Mouse (Mus musculus): Measurements from ENCODE around the gene Efna3. TPM values are rescaled to one million over a fixed set of nuclear protein-coding genes. Genes with fewer than 3 reads are reported as not detected.
A peak's percentile ranks its signal among the peaks of the same experiment; 100 is the strongest.

The Efna3 gene
- polyA plus RNA-seq, 1 experiment: 17.2 TPM

GRCm38 (mm10) chr3:89315930-89316831 lies 6.6 kb downstream of the Efna3 start:
- peaks cover 10% of the 10 kb centered on the region for H3K27me3 ChIP-seq (ENCODE audit: control insufficient read depth, insufficient read depth, low read length, poor library complexity, severe bottlenecking)
- H3K27ac ChIP-seq (ENCODE audit: insufficient read depth, low read length): no peak overlapping the region
- TF ChIP-seq CTCF (IDR thresholded peaks at IDR 0.05; ENCODE audit: low read depth, low read length): no peak
- TF ChIP-seq POLR2A (IDR thresholded peaks at IDR 0.05; ENCODE audit: insufficient read depth, low read length): no peak
- no peak for TF ChIP-seq EP300 (IDR thresholded peaks at IDR 0.05; ENCODE audit: insufficient read depth, low read depth, low read length)
- H3K4me3 ChIP-seq (ENCODE audit: low read depth, low read length): peak overlapping the region; percentile 24
- no peaks in the 10 kb centered on the region for H3K36me3 ChIP-seq (ENCODE audit: control insufficient read depth, insufficient read depth, low read length, poor library complexity, severe bottlenecking)
- H3K4me1 ChIP-seq (ENCODE audit: control insufficient read depth, insufficient read depth, low read length): no peaks in the 10 kb centered on the region
- H3K9me3 ChIP-seq (replicated peaks; ENCODE audit: control insufficient read depth, insufficient read depth, low read length, poor library complexity, severe bottlenecking): no peaks in the 10 kb centered on the region
- H3K9ac ChIP-seq (ENCODE audit: low read depth, poor library complexity, severe bottlenecking): peak overlapping the region; percentile 53; the same call in 1 of the 2 replicates

GRCm38 (mm10) chr3:89315195-89315929 lies 7.4 kb downstream of the Efna3 start:
- Histone ChIP-seq H3K9ac (ENCODE audit: low read depth, poor library complexity, severe bottlenecking) (peak overlapping the region; percentile 53), H3K4me3 (ENCODE audit: low read depth, low read length) (peak overlapping the region; percentile 71), H3K9me3 (replicated peaks; ENCODE audit: control insufficient read depth, insufficient read depth, low read length, poor library complexity, severe bottlenecking) (no peaks in the 10 kb centered on the region), H3K36me3 (ENCODE audit: control insufficient read depth, insufficient read depth, low read length, poor library complexity, severe bottlenecking) (no peaks in the 10 kb centered on the region), H3K4me1 (ENCODE audit: control insufficient read depth, insufficient read depth, low read length) (no peaks in the 10 kb centered on the region), H3K27me3 (ENCODE audit: control insufficient read depth, insufficient read depth, low read length, poor library complexity, severe bottlenecking) (peaks cover 7% of the 10 kb centered on the region), H3K27ac (ENCODE audit: insufficient read depth, low read length) (no peak overlapping the region)
- TF ChIP-seq CTCF (IDR thresholded peaks at IDR 0.05; ENCODE audit: low read depth, low read length) (no peak), EP300 (IDR thresholded peaks at IDR 0.05; ENCODE audit: insufficient read depth, low read depth, low read length) (no peak), POLR2A (IDR thresholded peaks at IDR 0.05; ENCODE audit: insufficient read depth, low read length) (no peak)

GRCm38 (mm10) chr3:89314791-89315190 lies 8.0 kb downstream of the Efna3 start:
- no peak overlapping the region for H3K27ac ChIP-seq (ENCODE audit: insufficient read depth, low read length)
- no peaks in the 10 kb centered on the region for H3K9me3 ChIP-seq (replicated peaks; ENCODE audit: control insufficient read depth, insufficient read depth, low read length, poor library complexity, severe bottlenecking)
- TF ChIP-seq POLR2A (IDR thresholded peaks at IDR 0.05; ENCODE audit: insufficient read depth, low read length) (no peak), CTCF (IDR thresholded peaks at IDR 0.05; ENCODE audit: low read depth, low read length) (no peak), EP300 (IDR thresholded peaks at IDR 0.05; ENCODE audit: insufficient read depth, low read depth, low read length) (no peak)
- H3K4me3 ChIP-seq (ENCODE audit: low read depth, low read length): peak overlapping the region; percentile 71
- no peaks in the 10 kb centered on the region for H3K4me1 ChIP-seq (ENCODE audit: control insufficient read depth, insufficient read depth, low read length)
- peak overlapping the region; percentile 53; the same call in 1 of the 2 replicates for H3K9ac ChIP-seq (ENCODE audit: low read depth, poor library complexity, severe bottlenecking)
- H3K27me3 ChIP-seq (ENCODE audit: control insufficient read depth, insufficient read depth, low read length, poor library complexity, severe bottlenecking): peaks cover 4% of the 10 kb centered on the region
- H3K36me3 ChIP-seq (ENCODE audit: control insufficient read depth, insufficient read depth, low read length, poor library complexity, severe bottlenecking): no peaks in the 10 kb centered on the region

GRCm38 (mm10) chr3:89314340-89314739 lies 8.4 kb downstream of the Efna3 start:
- Histone ChIP-seq H3K9ac (ENCODE audit: low read depth, poor library complexity, severe bottlenecking) (0 out of 2 replicates have a peak overlapping the region, but pooled peaks have one; percentile 53), H3K27me3 (ENCODE audit: control insufficient read depth, insufficient read depth, low read length, poor library complexity, severe bottlenecking) (no peaks in the 10 kb centered on the region; the same call in none of the 2 replicates), H3K36me3 (ENCODE audit: control insufficient read depth, insufficient read depth, low read length, poor library complexity, severe bottlenecking) (no peaks in the 10 kb centered on the region), H3K4me1 (ENCODE audit: control insufficient read depth, insufficient read depth, low read length) (no peaks in the 10 kb centered on the region), H3K27ac (ENCODE audit: insufficient read depth, low read length) (0 out of 2 replicates have a peak overlapping the region, but pooled peaks have one; percentile 42), H3K4me3 (ENCODE audit: low read depth, low read length) (no peak overlapping the region), H3K9me3 (replicated peaks; ENCODE audit: control insufficient read depth, insufficient read depth, low read length, poor library complexity, severe bottlenecking) (no peaks in the 10 kb centered on the region)
- TF ChIP-seq EP300 (IDR thresholded peaks at IDR 0.05; ENCODE audit: insufficient read depth, low read depth, low read length) (no peak), CTCF (IDR thresholded peaks at IDR 0.05; ENCODE audit: low read depth, low read length) (no peak), POLR2A (IDR thresholded peaks at IDR 0.05; ENCODE audit: insufficient read depth, low read length) (no peak)

GRCm38 (mm10) chr3:89308089-89308488 lies 14.7 kb downstream of the Efna3 start:
- TF ChIP-seq CTCF (IDR thresholded peaks at IDR 0.05; ENCODE audit: low read depth, low read length) (peak; percentile 84), POLR2A (IDR thresholded peaks at IDR 0.05; ENCODE audit: insufficient read depth, low read length) (no peak)
- H3K4me3 ChIP-seq (ENCODE audit: low read depth, low read length): no peak overlapping the region
- H3K4me1 ChIP-seq (ENCODE audit: control insufficient read depth, insufficient read depth, low read length): no peaks in the 10 kb centered on the region
- no peaks in the 10 kb centered on the region for H3K9me3 ChIP-seq (replicated peaks; ENCODE audit: control insufficient read depth, insufficient read depth, low read length, poor library complexity, severe bottlenecking)
- no peaks in the 10 kb centered on the region for H3K27me3 ChIP-seq (ENCODE audit: control insufficient read depth, insufficient read depth, low read length, poor library complexity, severe bottlenecking)
- no peak overlapping the region for H3K27ac ChIP-seq (ENCODE audit: insufficient read depth, low read length)
- no peaks in the 10 kb centered on the region for H3K36me3 ChIP-seq (ENCODE audit: control insufficient read depth, insufficient read depth, low read length, poor library complexity, severe bottlenecking)
- no peak overlapping the region for H3K9ac ChIP-seq (ENCODE audit: low read depth, poor library complexity, severe bottlenecking)

Measured in ES-Bruce4 (cell line).